1 mouse cellular context compared by ENCODE assay signal in the genomic region with DNA sequence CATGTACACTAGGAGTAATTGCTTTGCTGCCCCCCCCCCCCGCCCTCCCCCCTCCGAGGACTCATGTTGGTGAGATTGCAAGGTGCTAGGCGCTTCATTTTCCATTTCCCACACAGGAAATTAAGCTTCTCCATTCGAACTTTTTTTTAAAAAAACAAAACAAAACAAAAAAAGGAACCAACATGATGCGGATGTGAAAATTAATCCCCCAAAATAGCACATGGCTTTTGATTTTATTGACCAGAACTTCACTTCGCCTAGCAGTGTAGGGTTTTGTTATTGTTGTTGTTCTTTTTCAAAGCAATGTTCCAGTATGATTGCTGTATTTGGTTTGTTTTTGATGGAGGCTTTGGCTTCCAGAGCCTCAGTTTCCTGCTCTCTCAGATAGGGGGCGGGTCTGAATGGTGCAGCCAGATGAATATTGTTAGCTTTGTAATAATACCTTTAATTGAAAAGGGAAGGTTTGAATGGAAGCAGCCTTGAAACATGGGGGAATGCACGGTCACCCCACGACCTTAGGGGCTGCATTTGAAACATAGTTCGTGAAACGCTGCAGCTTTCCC.
TF ChIP-seq lines count a peak whose summit lies in the region.

No protein-coding gene starts in this region.

TF ChIP-seq in MEL, 35 proteins besides CTCF, POLR2A, EP300 and RAD21 (continued from another document):
- TF ChIP-seq MYC (IDR thresholded peaks at IDR 0.05; ENCODE audit: low read depth, low read length) (peak; percentile 81), CHD2 (IDR thresholded peaks at IDR 0.05; ENCODE audit: low read length) (no peak), MXI1 (IDR thresholded peaks at IDR 0.05; ENCODE audit: low read depth, low read length) (peak; percentile 69), TAL1 (IDR thresholded peaks at IDR 0.05; ENCODE audit: low read length) (no peak)
